Mouse (Mus musculus): ENCODE results near the gene Pcdh9.
A peak's percentile ranks its signal among the peaks of the same experiment; 100 is the strongest.

Gene Pcdh9

DNA sequence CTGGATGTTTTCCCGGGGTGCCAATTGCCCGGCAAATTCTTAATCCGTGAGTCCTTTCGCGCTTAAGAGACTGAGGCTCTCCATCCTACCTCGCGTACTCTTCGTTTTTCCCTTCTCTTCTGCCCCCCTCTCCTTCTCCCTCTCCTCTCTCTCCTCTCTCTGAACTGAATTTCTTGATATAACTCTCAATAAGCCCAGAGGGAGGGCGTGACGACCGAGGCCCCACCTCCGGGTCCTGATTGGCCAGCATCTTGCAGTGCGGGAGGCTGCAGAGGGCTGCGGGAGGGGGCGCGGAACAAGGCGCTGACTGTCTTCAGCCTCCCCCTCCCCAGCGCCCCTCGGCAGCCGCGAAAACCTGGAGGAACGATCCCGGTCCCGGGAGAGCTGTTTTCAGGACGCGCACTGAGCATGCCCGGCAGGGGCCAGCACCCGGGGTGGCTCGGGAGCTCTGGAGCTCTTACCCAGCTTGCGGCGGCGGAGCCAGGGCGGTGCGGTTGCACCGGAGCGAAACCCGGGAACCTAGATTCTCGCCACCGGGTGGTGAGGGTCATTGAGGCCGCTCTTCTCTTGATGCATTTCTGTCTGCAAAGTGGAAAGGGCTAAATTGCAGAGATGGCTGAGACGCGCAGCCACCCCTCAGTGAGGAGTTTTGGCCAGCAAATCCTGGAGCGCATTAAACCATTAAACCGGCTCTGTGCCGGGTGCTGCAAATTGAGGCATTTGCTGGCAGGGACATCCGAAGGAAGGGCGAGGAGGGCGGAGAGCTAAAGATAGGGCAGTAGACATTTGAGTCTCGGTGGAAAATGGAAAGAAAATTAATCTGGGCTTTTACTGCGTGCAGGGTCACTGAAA is at the start of gene Pcdh9:
Gene Pcdh9 (minus strand): TSS at position 161 of the 852 bp plus-strand sequence.
- peak; percentile 90 for DNase-seq (ENCODE audit: low read depth, low spot score)

DNA sequence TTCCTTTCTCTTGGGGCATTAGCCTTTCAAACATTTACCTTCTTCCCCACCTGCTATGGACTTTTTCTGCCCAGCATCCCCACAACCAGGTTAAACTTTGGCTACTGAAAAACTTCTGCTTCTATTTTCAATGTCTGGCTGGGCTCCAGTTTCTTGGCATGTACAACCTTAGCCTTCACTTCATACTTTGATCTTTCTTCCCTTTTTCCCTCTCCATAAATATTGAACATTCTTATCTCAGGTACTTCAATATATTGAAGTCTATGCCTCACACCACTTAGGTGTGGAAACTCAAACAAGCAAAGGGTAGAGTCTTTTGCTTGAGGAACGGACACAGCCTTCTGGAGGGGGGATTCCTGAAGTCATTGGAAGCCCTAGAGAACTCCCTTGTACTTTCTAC is 16.4 kb upstream of the Pcdh9 start:
- DNase-seq (ENCODE audit: low read depth, low spot score) = no peak

DNA sequence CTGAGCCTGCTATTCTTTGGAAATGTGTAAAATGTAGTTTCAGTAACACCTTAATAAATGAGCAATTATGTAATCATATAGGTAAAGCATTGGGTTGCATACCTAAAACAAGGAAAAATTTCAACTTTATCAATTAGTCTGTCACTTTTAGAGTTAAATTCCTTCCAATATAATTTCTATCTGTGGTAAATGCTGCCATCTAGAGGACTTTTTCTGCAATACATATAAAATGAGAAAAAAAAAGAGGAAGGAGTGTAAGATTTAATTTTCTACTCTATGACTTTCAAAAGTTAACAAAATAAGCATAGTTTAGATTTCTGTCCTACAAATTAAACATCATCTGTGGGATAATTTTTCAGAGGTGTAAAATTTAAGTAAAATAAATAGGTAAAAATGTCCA is 8.1 kb upstream of the Pcdh9 start:
- DNase-seq (ENCODE audit: low read depth, low spot score) = no peak

DNA sequence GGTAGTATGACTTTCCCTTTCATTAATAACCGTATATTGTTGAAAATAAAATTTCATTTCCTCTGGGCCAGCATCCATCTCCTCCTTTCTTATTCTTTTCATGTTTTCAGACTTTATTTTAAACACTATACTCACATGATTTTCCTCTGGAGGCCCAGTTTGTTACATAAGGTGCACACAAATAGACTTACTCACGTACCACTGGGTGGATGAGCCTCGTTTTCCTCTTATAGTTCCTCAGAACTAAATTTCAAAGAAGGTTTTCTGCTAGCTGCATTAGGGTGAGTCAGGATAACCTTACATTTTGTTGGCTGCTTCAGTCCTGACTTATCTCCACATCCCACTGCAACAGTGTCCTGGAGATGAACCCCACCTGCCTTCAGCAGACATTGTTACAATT is 4.7 kb upstream of the Pcdh9 start:
- DNase-seq (ENCODE audit: low read depth, low spot score) = no peak

DNA sequence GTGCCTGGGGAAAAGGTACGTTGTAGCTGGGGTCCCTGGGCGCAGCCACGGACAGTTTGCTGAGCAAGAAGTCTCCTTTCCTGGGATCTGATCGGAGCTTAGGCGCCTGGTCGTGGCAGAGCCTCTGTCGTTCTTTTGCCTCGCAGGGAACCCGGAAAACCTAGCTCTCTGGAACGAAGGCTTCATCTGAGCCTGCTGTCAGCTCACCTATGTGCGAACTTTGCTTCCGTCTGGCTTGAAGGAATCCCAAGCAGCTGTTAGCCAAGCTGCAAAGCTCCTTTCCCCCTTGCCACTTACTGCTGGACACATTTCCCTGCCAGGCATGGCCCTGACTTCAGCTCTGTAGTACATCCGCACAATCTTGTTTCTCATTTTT is 880 bp upstream of the Pcdh9 start:
- peak; percentile 8 for DNase-seq (ENCODE audit: low read depth, low spot score)

DNA sequence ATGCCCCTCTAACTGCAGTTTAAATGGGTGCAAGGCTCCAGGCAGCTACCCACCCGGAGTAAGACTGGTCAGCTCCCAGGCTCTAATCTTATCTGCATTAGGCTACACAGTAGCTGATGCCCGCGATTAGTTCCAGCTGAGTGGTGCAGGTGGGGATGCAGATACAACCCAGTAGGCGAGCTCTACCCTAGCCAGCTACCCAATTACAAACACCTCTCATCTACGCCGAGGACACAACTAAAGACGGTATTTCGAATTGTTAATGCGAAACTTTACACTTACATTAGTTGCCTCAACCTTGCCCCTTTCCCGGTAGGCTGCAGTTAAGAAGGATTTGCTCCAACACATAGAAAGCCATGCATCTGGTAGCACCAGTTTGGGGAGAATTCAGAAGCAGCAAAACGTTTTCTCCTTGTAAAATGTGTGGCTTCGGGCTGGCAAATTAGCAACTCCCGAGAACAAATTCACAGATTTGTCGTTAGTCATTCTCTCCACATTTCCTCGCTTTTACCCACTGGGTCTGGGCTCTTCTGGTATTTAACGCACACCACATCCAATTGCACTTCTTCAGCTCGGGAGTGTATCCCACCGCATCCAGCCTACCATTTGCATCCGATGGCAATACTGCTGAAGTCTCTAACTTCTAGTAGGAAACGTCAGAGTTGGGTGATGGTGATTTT is 500 bp downstream of the Pcdh9 start:
- peak; percentile 15 for DNase-seq (ENCODE audit: low read depth, low spot score)

DNA sequence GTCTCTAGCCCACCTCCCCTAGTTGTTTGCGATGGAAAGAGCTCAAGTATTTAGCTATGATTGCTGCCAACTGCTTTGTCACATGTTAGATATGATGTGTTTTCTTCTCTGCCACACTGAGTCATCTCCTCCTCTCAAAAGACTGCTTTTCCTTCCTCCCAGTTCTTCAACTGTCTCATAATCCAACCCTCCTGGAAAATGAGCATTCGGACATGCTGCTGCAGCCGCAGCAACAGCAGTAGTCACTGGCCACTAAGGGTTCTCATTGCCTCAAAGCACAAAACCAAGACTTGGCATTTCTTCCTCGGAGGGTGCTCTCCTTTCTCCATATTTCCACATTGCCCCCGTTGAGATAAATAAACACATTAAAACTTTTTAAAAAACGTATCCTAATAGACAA is 1.2 kb downstream of the Pcdh9 start:
- DNase-seq (ENCODE audit: low read depth, low spot score) = no peak

DNA sequence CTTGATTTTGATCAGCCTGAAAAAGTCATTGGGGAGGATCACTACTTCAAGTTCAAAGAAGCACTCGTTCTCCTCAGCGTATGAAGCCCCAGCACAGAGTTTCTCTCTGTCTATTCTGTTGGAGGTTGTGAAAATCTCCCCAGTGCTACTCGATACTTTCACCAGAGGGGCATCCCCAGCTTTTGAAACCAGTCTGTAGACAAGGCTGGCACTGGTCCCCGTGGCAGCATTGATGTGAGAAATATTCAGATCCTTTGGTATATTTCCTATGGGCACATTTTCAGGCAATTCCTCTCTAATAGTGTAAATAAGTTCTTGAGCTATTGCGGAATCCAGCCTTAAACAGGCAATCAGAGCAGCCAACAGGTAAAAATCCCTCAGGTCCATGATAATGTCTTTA is 2.1 kb downstream of the Pcdh9 start:
- no peak for DNase-seq (ENCODE audit: low read depth, low spot score)

DNA sequence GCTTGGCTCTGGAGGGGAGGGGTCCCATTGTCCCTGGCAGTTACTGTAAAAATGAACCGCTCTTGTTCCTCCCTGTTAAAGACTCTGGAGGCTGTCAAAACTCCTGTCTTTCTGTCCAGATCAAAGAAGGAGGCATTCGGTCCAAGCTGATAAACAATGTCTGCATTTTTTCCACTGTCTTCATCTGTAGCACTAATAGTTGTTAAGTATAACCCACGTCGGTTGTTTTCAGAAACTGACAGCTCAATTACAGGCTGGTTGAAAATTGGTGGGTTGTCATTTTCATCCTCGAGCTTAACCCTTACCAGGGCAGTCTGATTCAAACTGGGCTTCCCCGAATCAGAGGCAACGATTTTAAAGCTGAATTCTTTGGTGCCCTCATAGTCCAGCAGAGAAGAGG is 3.4 kb downstream of the Pcdh9 start:
- no peak for DNase-seq (ENCODE audit: low read depth, low spot score)

DNA sequence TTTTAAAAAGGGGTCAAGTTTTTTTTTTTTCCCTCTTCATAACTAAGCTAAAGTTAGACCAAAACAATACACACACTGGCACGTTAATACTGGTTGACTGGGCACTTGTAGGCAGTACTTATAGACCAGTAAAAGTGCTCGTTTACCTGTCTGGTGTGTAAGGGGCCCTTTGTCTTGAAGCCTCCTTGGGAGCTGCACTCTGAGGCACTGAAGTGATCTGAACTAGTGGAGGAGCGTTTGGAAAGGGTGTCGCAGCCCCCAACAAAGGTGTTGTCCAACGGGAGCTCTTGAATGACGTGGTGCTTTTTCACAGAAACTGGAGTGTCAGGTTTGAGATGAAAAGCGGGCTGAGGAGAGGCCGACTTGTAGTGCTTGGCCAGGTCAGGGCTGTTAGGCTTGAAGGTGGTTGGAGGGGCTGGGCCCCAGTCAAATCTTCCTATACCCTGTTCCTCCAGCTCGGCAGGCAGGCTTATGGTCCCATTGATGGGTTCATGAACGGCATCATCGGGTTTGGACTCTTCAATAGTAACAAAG is 4.9 kb downstream of the Pcdh9 start:
- DNase-seq (ENCODE audit: low read depth, low spot score) = no peak

DNA sequence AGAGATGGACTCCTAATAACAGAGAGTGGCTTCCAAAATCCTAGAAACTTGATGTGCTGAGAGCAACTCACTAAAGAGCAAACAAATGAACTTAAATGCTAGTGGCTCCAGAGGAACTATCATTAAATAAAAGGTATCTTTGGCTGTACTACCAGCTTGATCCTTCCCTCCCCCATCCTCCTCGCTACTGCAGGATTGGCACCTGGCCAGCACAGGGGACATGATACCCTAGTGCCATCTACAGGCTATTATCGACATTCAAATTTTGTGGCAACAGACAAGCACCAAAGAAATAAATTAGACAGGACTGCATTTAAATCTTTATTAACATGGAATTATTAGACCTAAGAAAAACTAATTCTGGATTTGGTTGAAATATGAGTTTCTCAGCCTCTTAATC is 6.0 kb downstream of the Pcdh9 start:
- DNase-seq (ENCODE audit: low read depth, low spot score) = peak; percentile 53

DNA sequence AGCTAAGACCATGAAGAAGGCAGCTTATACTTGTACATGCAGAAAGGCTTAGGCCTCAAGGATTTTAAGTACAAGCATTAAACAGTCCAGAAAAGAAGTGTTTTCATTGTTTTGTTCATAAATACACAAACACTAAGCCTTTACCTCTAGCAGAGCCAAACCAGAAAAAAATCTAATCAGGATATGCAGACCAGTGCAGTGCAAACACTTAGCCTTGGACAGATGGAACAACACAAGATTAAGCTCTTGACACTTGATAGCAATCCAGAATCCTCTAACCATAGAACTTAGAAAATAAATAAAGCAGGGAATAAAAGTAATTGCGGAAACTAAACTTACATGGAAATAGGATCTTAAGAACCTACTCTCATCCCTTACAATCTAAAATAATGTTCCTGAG is 10.4 kb downstream of the Pcdh9 start:
- no peak for DNase-seq (ENCODE audit: low read depth, low spot score)

DNA sequence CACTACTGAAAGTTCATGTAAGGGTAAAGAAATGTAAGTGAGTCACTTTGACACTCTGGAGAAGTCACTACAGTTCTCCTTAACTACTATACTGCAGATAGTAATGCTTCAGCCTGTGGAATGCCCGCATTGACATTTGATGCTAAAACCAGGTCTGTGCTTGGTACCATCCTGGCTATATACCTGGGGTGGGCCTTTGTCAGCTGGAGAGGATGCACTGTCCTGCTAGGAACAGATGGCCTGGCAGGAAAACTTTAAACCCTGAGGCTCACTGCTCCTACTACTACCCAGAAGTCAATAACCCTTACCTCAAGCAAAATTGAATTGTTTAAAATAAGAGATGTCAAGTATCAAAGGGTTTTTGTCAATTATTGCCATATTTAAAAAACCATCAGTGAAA is 14.5 kb downstream of the Pcdh9 start:
- DNase-seq (ENCODE audit: low read depth, low spot score) = no peak

DNA sequence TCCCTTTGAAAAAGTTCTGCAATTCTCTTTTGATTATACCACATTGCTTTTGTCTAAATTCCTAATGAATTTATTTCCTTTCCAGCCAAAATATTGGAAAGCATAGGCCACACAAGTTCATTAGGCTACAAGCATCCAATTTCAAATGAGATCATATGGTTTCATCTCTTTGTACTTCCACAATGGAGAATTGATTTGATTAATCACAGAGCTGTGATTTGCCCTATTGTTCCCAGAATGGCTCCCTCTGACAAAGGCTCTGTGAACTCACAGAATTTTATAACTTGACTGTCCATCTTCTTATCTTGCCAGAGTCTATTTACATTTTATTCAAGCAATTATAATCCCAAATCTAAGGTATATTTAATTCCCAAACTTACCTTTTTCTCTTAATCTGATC is 22.3 kb downstream of the Pcdh9 start:
- no peak for DNase-seq (ENCODE audit: low read depth, low spot score)

DNA sequence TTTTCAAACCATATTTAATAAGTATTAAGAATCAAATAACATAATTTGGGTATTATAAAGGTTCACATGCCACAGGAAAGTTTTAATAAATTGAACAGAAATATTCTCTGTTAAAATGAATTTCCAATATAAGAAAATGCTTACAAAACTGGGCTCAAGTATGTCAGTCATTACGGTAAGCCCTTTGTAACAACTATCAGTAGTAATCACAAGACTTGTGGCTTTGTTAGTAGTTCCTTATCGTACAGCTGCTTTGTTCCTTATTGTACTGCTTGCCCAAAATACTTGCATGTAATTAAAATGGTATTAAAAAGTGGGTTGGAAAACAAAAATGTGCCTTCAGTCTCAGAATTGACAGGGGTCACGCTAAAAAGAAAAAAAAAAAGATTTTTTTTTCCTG is 32.4 kb downstream of the Pcdh9 start:
- DNase-seq (ENCODE audit: low read depth, low spot score) = no peak

DNA sequence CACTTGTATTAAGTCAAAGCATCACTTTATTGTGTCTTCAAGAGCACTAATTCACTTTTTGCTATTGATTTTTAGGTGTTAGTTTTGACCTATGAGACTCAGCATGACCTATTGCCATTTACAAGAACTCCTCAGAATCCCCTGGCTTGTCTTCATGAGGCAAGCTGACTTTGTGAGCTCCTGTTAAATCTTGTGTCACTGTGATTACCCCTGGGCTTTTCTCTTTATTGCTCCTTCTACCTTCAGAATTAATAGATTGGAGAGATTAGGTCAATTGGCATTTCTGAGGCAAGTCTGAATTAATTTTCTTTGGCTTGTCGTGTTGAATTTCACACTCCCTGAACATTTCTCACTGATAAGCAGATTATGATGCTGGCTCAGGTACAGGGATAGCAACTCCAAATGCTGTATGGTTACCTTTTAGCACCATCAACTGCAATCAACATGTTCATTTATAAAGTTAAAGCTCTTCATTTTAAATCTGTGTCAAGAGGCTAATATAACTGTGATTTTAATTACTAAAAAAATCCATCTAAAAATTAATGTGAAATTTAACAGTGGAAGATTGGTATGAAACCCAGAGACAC is 44.3 kb downstream of the Pcdh9 start:
- no peak for DNase-seq (ENCODE audit: low read depth, low spot score)

DNA sequence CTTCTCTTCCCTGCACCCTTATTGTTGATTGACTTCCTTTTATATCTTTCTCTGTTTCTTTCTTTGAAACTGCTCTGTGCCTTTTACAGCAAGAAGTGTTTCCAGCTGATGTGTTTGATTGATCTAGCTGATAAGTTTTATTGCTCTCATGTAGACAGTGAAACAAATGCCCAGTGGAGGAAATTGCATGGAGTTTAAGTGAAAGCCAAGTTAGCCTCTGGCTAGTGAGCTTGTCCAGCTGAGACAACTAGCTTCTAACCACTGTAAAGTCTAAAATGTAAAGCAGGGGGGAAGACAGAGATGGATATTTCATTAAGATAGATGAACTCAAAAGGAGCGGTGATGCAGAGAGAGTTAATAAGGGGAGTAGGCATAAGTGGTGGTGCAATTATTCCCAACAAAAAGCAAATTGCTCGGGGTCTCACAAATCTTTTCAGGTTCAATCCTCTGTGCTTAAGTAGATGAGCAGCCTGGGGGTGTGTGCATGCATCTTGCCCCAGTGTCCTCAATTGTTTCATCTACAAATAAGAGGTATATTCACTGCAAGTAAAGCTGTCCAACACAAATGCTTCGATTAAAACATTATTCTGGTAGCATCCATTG is 47.7 kb downstream of the Pcdh9 start:
- DNase-seq (ENCODE audit: low read depth, low spot score) = no peak

DNA sequence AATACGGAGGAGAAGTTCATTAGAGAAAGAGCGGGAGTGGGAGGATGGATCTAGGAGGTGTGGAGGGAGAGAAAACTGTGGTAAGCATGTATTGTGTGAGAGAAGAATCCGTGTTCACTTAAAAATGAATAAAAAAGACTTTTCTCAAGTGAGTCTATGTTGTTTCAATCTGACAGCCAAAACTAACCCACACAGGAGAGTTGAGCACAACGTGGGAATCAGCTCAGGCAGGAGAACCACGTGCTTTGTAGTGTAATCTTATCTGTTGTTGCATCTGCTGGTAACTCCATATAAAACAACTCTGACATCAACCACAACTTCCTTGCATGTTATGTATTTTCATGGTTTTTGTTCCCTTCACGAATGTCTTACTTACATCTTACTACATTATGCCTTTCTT is 58.0 kb downstream of the Pcdh9 start:
- no peak for DNase-seq (ENCODE audit: low read depth, low spot score)

DNA sequence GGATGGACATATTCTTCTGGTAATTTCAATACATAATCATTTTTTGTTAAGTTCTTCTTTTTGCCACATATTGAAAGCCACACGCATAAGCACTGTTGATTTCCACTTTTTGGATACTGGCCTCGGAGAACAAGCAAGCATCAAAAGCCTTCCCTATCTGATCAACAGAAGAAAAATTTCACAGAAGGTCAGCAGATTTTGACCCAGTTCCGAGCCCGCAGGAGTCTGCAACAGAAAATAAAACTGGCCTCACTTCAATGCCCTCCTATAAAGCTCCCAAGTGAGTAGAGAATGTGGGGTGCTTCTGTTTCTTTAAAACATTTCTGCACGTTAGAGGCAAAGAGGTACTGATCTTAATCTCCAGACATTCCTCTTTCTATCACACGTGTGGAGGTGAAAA is 63.3 kb downstream of the Pcdh9 start:
- DNase-seq (ENCODE audit: low read depth, low spot score) = no peak

DNA sequence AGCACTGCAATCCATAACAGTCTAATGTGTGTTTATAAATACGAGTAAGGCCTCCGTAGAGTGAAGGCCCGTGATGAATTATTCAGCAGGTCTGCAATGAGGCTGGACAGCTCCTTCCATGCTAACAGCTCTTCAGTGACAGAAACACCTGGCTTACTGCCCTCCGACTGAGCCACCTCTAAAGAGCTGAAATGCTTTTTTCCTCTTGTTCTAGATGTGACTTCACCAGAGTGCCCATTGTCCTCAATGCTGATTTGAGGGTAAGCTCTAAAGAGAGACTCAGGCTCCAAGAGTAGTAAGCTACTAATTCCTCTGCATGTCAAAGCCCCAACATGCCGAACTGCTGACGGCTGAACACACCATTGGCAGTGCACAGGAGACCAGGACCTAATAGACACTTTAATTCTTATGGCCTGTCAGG is 64.4 kb downstream of the Pcdh9 start:
- peak; percentile 7 for DNase-seq (ENCODE audit: low read depth, low spot score)

DNA sequence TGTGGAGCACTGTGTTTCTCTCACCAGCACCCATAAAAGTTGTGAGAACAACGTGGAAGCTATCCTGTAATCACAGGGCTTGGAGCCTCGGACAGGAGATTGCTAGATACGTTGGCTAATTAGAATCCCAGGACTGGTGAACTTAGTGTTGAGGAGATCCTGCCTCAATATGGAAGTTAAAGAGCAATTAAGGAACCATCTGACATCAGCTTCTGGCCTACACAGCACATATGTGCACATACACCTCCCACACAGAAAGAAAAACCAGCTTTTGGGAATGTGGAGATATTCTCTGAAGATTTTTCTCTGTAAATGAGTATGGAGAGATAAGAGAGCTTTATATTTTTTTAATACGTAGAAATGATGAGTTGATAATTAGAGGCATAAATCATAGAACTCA is 71.6 kb downstream of the Pcdh9 start:
- no peak for DNase-seq (ENCODE audit: low read depth, low spot score)

DNA sequence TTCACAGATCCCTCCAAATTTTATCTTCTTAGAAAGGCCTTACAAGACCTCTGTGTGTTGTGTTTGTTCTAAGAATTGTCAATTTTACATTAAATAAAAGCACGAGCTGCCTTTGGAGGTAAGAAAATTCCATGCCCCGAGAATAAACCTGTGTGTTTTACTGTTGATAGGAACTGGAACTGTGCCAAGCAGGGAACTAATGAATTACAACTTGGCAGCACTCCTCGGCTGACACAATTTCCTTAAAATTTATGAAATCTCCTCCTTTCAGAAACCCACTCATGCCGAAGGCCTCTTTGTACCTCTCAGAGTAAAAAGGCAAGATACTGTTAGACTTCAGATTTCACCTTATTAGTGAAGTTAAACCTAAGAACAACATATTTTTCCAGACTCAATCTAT is 72.9 kb downstream of the Pcdh9 start:
- DNase-seq (ENCODE audit: low read depth, low spot score) = no peak
